Mouse (Mus musculus): ENCODE measurements at regions not wholly inside any gene's neighbourhood (a gene's known extent, or its start where the extent isn't known, plus 50 kb on each side); places are given as distances from the start of the nearest gene placed in this dataset.
"Not testable (repeated sequence)": the region's sequence is repeated elsewhere in the genome, so short reads cannot be mapped to it uniquely, and the experiment has no call there.

- peak; percentile 57 for DNase-seq
These were observed 66.4 kb downstream of the Xrcc2 start for GRCm38 (mm10) chr5:25639187-25639586.

- no peak for DNase-seq
These were observed 67.5 kb downstream of the Xrcc2 start for GRCm38 (mm10) chr5:25638097-25638496.

- peak; percentile 14 for DNase-seq
These were observed 72.6 kb downstream of the Xrcc2 start for GRCm38 (mm10) chr5:25632861-25633535.

GRCm38 (mm10) chr5:25629731-25630130, 75.9 kb downstream of the Xrcc2 start:
- no peak for DNase-seq

- DNase-seq: no peak
These were observed 77.1 kb downstream of the Xrcc2 start for GRCm38 (mm10) chr5:25628504-25628903.

- no peak for DNase-seq
These were observed 78.5 kb downstream of the Xrcc2 start for GRCm38 (mm10) chr5:25627086-25627485.

GRCm38 (mm10) chr5:25624029-25624428, 81.6 kb downstream of the Xrcc2 start:
- DNase-seq: peak; percentile 27

- DNase-seq: peak; percentile 47
These were observed 85.8 kb downstream of the Xrcc2 start for GRCm38 (mm10) chr5:25619872-25620271.

- not testable (repeated sequence) for DNase-seq
These were observed 86.3 kb downstream of the Xrcc2 start for GRCm38 (mm10) chr5:25619337-25619736.

GRCm38 (mm10) chr5:25614659-25615061, 91.0 kb downstream of the Xrcc2 start:
- DNase-seq: no peak

- peak; percentile 26 for DNase-seq
These were observed 91.6 kb downstream of the Xrcc2 start for GRCm38 (mm10) chr5:25613844-25614658.

GRCm38 (mm10) chr5:25612036-25612705, 93.5 kb downstream of the Xrcc2 start:
- peak; percentile 10 for DNase-seq

GRCm38 (mm10) chr5:25609911-25610310, 94.0 kb downstream of the Cct8l1 start:
- DNase-seq: no peak

GRCm38 (mm10) chr5:25602123-25602522, 86.3 kb downstream of the Cct8l1 start:
- no peak for DNase-seq

- no peak for DNase-seq
These were observed 83.5 kb downstream of the Cct8l1 start for GRCm38 (mm10) chr5:25599363-25599762.

- no peak for DNase-seq
These were observed 81.9 kb downstream of the Cct8l1 start for GRCm38 (mm10) chr5:25597786-25598185.

- no peak for DNase-seq
These were observed 75.8 kb downstream of the Cct8l1 start for GRCm38 (mm10) chr5:25591709-25592108.
